Mouse (Mus musculus): ENCODE measurements around the gene Rhbdf1. TPM values are rescaled to one million over a fixed set of nuclear protein-coding genes. Genes with fewer than 3 reads are reported as not detected.

Rhbdf1 gene
- polyA plus RNA-seq, 1 experiment from 2014 or later = 21.0 TPM

- no peaks in the 10 kb centered on the region for H3K36me3 ChIP-seq (ENCODE audit: control insufficient read depth, insufficient read depth, low read length)
- no peaks in the 10 kb centered on the region for H3K4me1 ChIP-seq (replicated peaks; ENCODE audit: control insufficient read depth, insufficient read depth, low read length)
- H3K4me2 ChIP-seq (replicated peaks; ENCODE audit: low read depth, low read length) = no peak overlapping the region
- H3K9ac ChIP-seq (ENCODE audit: low read depth, low read length) = no peak overlapping the region
- WGBS = 91% methylated on average over 8 of the region's 8 CpGs
- ATAC-seq (ENCODE audit: low FRiP score) = no peak
- no peak for DNase-seq (ENCODE audit: low spot score)
- H3K27me3 ChIP-seq (ENCODE audit: control insufficient read depth, insufficient read depth, low read length) = no peaks in the 10 kb centered on the region
- no peak overlapping the region for H3K27ac ChIP-seq (ENCODE audit: low read depth, low read length)
- H3K9me3 ChIP-seq (ENCODE audit: control insufficient read depth, low read length) = no peaks in the 10 kb centered on the region
- H3K4me3 ChIP-seq (ENCODE audit: low read depth, low read length) = no peak overlapping the region
These were observed 37.6 kb downstream of the Rhbdf1 start for GRCm38 (mm10) chr11:32184469-32184868.

DNA sequence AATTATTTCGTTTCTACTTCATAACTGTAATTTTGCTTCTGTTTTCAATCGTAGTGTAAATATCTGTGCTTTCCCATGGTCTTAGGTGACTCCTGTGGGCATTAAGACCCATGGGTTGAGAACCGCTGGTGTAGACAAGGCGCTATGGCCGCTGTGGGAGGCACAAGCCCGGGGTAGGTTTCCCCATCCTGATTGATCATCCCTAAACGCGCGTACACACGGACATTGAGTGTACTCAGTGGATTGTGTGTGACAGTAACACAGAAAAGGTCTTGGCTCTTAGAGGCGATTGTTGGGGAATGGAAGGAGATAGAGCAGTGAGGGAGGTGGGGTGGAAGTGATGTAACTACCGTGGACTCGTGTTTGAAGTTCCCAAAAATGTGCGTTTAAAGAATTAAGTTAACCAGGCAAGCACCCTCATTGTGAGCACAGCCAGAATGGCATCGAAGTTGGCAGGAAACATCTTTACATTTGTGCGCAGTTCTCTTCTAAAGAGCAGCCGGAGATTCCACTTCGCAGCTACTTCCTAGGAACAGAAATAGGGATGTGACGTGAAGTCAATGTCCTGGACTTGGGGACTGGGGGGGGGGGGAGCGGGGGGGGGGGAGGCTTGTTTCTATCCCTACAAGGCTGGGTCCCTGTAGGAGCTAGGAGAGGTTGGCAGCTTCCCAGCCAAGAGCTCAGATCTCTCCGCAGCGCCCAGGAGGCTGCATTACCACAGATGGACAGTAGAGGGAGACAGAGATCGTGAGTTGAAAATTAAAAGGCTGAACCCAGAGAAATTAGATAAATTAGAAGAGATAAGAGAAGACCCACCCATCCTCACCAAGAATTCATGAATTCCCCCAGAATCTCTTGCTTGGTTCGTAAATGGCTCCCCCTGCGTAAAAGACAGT is 39.9 kb downstream of the Rhbdf1 start:
- no peaks in the 10 kb centered on the region for H3K9me3 ChIP-seq (ENCODE audit: control insufficient read depth, low read length)
- no peak overlapping the region for H3K4me2 ChIP-seq (replicated peaks; ENCODE audit: low read depth, low read length)
- ATAC-seq (ENCODE audit: low FRiP score) (no peak), DNase-seq (ENCODE audit: low spot score) (peak; percentile 90)
- no peak overlapping the region for H3K9ac ChIP-seq (ENCODE audit: low read depth, low read length)
- H3K4me3 ChIP-seq (ENCODE audit: low read depth, low read length) = no peak overlapping the region
- H3K4me1 ChIP-seq (replicated peaks; ENCODE audit: control insufficient read depth, insufficient read depth, low read length) = no peaks in the 10 kb centered on the region
- no peaks in the 10 kb centered on the region for H3K36me3 ChIP-seq (ENCODE audit: control insufficient read depth, insufficient read depth, low read length)
- H3K27ac ChIP-seq (ENCODE audit: low read depth, low read length) = no peak overlapping the region
- 49% methylated on average over 24 of the region's 25 CpGs for WGBS
- no peaks in the 10 kb centered on the region for H3K27me3 ChIP-seq (ENCODE audit: control insufficient read depth, insufficient read depth, low read length)

DNA sequence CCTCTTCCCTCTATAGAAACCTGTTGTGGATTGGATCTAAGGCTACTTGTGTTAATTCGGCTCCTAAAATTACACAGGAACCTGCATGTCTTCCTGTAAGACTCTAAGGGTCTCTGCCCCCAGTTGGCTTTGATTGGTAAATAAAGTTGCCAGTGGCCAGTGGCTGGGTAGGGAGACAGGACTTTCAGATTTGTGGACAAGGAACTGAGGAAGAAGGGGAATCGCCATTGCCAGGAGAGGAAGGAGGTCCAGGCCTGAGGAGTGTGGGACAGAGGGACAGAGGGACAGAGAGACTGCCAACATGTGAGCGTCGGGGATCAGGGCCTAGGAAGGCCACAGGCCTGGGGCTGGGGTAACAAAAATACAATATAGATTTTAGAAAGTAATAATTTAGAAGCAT is 40.9 kb downstream of the Rhbdf1 start:
- H3K9ac ChIP-seq (ENCODE audit: low read depth, low read length) = no peak overlapping the region
- H3K4me2 ChIP-seq (replicated peaks; ENCODE audit: low read depth, low read length) = no peak overlapping the region
- H3K9me3 ChIP-seq (ENCODE audit: control insufficient read depth, low read length) = no peaks in the 10 kb centered on the region
- no peak overlapping the region for H3K4me3 ChIP-seq (ENCODE audit: low read depth, low read length)
- no peaks in the 10 kb centered on the region for H3K4me1 ChIP-seq (replicated peaks; ENCODE audit: control insufficient read depth, insufficient read depth, low read length)
- no peak overlapping the region for H3K27ac ChIP-seq (ENCODE audit: low read depth, low read length)
- H3K27me3 ChIP-seq (ENCODE audit: control insufficient read depth, insufficient read depth, low read length) = no peaks in the 10 kb centered on the region
- WGBS = 78% methylated on average over 4 of the region's 4 CpGs
- H3K36me3 ChIP-seq (ENCODE audit: control insufficient read depth, insufficient read depth, low read length) = no peaks in the 10 kb centered on the region
- ATAC-seq (ENCODE audit: low FRiP score) (no peak), DNase-seq (ENCODE audit: low spot score) (no peak)

DNA sequence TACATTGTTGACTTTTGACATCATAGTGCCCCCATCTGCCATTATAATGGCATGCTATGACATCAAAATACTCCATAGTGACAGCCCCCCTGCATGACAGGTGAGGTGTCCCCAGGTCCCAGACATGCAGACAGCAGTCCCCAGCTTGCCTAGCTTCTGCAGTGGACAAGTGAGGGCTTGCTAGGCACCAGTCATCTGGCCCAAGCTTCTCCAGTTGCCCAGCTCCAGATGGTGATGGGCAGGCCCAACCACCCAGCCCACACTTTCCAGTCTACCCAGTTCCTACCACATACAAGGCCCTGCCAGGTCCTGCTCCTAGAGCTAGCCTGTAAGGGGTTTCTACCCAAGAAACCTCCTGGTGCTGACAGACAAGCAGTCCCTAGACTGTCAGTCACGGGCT is 43.6 kb downstream of the Rhbdf1 start:
- H3K36me3 ChIP-seq (ENCODE audit: control insufficient read depth, insufficient read depth, low read length) = no peaks in the 10 kb centered on the region
- 77% methylated on average over 1 of the region's 1 CpGs for WGBS
- H3K4me1 ChIP-seq (replicated peaks; ENCODE audit: control insufficient read depth, insufficient read depth, low read length) = no peaks in the 10 kb centered on the region
- H3K4me3 ChIP-seq (ENCODE audit: low read depth, low read length) = no peak overlapping the region
- H3K4me2 ChIP-seq (replicated peaks; ENCODE audit: low read depth, low read length) = no peak overlapping the region
- H3K27me3 ChIP-seq (ENCODE audit: control insufficient read depth, insufficient read depth, low read length) = no peaks in the 10 kb centered on the region
- no peak overlapping the region for H3K9ac ChIP-seq (ENCODE audit: low read depth, low read length)
- H3K27ac ChIP-seq (ENCODE audit: low read depth, low read length) = no peak overlapping the region
- no peaks in the 10 kb centered on the region for H3K9me3 ChIP-seq (ENCODE audit: control insufficient read depth, low read length)
- ATAC-seq (ENCODE audit: low FRiP score) = no peak
- DNase-seq (ENCODE audit: low spot score) = no peak

DNA sequence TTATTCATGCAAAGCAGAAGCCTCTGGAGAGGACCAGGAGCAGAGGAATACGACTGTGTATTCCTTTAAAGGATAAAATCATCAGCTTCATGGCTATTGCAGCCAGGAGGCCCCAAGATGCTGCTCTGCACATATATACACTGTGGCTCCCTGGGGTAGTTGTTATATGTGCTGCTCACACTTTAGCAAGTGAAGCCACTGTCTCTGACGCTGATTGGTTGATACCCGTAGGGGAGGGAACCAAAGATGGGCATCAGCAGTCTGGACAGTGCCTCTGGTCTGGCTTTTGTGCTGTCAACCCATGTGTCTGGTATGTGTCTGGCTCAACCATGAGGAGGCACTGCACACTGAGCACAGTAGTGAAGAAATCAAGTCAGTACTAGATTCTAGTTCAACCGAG is 55.4 kb downstream of the Rhbdf1 start:
- H3K4me2 ChIP-seq (replicated peaks; ENCODE audit: low read depth, low read length) = no peak overlapping the region
- no peaks in the 10 kb centered on the region for H3K27me3 ChIP-seq (ENCODE audit: control insufficient read depth, insufficient read depth, low read length)
- H3K4me3 ChIP-seq (ENCODE audit: low read depth, low read length) = no peak overlapping the region
- H3K9me3 ChIP-seq (ENCODE audit: control insufficient read depth, low read length) = no peaks in the 10 kb centered on the region
- ATAC-seq (ENCODE audit: low FRiP score) (no peak), DNase-seq (ENCODE audit: low spot score) (no peak)
- no peak overlapping the region for H3K27ac ChIP-seq (ENCODE audit: low read depth, low read length)
- H3K9ac ChIP-seq (ENCODE audit: low read depth, low read length) = no peak overlapping the region
- WGBS = 83% methylated on average over 4 of the region's 4 CpGs
- H3K4me1 ChIP-seq (replicated peaks; ENCODE audit: control insufficient read depth, insufficient read depth, low read length) = peaks cover 3% of the 10 kb centered on the region; the same call in 1 of the 2 replicates
- H3K36me3 ChIP-seq (ENCODE audit: control insufficient read depth, insufficient read depth, low read length) = no peaks in the 10 kb centered on the region

GRCm38 (mm10) chr11:32161922-32162804 is 59.9 kb downstream of the Rhbdf1 start:
- peak; percentile 93 for DNase-seq (ENCODE audit: low spot score)
- Histone ChIP-seq H3K4me1 (replicated peaks; ENCODE audit: control insufficient read depth, insufficient read depth, low read length) (peaks cover 6% of the 10 kb centered on the region), H3K36me3 (ENCODE audit: control insufficient read depth, insufficient read depth, low read length) (no peaks in the 10 kb centered on the region), H3K9me3 (ENCODE audit: control insufficient read depth, low read length) (no peaks in the 10 kb centered on the region), H3K27me3 (ENCODE audit: control insufficient read depth, insufficient read depth, low read length) (no peaks in the 10 kb centered on the region), H3K9ac (ENCODE audit: low read depth, low read length) (peak overlapping the region; percentile 58), H3K4me2 (replicated peaks; ENCODE audit: low read depth, low read length) (peak overlapping the region; percentile 51), H3K4me3 (ENCODE audit: low read depth, low read length) (peak overlapping the region; percentile 24), H3K27ac (ENCODE audit: low read depth, low read length) (peak overlapping the region; percentile 65; the same call in 1 of the 2 replicates)
- 15% methylated on average over 28 of the region's 28 CpGs for WGBS
- peak; percentile 88 for ATAC-seq (ENCODE audit: low FRiP score)

- Histone ChIP-seq H3K9me3 (ENCODE audit: control insufficient read depth, low read length) (no peaks in the 10 kb centered on the region), H3K4me3 (ENCODE audit: low read depth, low read length) (peak overlapping the region; percentile 24; the same call in 1 of the 2 replicates), H3K27ac (ENCODE audit: low read depth, low read length) (peak overlapping the region; percentile 65; the same call in 1 of the 2 replicates), H3K36me3 (ENCODE audit: control insufficient read depth, insufficient read depth, low read length) (no peaks in the 10 kb centered on the region), H3K4me1 (replicated peaks; ENCODE audit: control insufficient read depth, insufficient read depth, low read length) (peaks cover 7% of the 10 kb centered on the region), H3K27me3 (ENCODE audit: control insufficient read depth, insufficient read depth, low read length) (no peaks in the 10 kb centered on the region), H3K4me2 (replicated peaks; ENCODE audit: low read depth, low read length) (peak overlapping the region; percentile 51), H3K9ac (ENCODE audit: low read depth, low read length) (peak overlapping the region; percentile 58)
- 10% methylated on average over 9 of the region's 9 CpGs for WGBS
- peak; percentile 12; the same call in 1 of the 2 replicates for ATAC-seq (ENCODE audit: low FRiP score)
- peak; percentile 56 for DNase-seq (ENCODE audit: low spot score)
These were observed 60.6 kb downstream of the Rhbdf1 start for GRCm38 (mm10) chr11:32161500-32161899.

- H3K4me1 ChIP-seq (replicated peaks; ENCODE audit: control insufficient read depth, insufficient read depth, low read length) = peaks cover 7% of the 10 kb centered on the region
- no peaks in the 10 kb centered on the region for H3K36me3 ChIP-seq (ENCODE audit: control insufficient read depth, insufficient read depth, low read length)
- DNase-seq (ENCODE audit: low spot score) (no peak), ATAC-seq (ENCODE audit: low FRiP score) (no peak)
- WGBS = 84% methylated on average over 7 of the region's 7 CpGs
- no peak overlapping the region for H3K27ac ChIP-seq (ENCODE audit: low read depth, low read length)
- no peak overlapping the region for H3K4me2 ChIP-seq (replicated peaks; ENCODE audit: low read depth, low read length)
- no peaks in the 10 kb centered on the region for H3K27me3 ChIP-seq (ENCODE audit: control insufficient read depth, insufficient read depth, low read length)
- H3K9ac ChIP-seq (ENCODE audit: low read depth, low read length) = no peak overlapping the region
- no peak overlapping the region for H3K4me3 ChIP-seq (ENCODE audit: low read depth, low read length)
- H3K9me3 ChIP-seq (ENCODE audit: control insufficient read depth, low read length) = no peaks in the 10 kb centered on the region
These were observed 61.8 kb downstream of the Rhbdf1 start for GRCm38 (mm10) chr11:32160341-32160740.
